Mouse (Mus musculus) forebrain, embryonic 14.5 days (tissue): ENCODE measurements at regions not wholly inside any gene's neighbourhood (a gene's known extent, or its start where the extent isn't known, plus 50 kb on each side); places are given as distances from the start of the nearest gene placed in this dataset.
"Not testable (repeated sequence)": the region's sequence is repeated elsewhere in the genome, so short reads cannot be mapped to it uniquely, and the experiment has no call there.

Experiments used
- ATAC-seq: fragments of 200-750 bp; cut with Nextera tagmentation; 2 replicates; pipeline ENCODE4 v1.8.0; 2017; ENCODE audit warnings: mild to moderate bottlenecking, moderate library complexity
- DNase-seq: peaks from one replicate; pipeline ENCODE4 v3.0.0-alpha.2; 2015; ENCODE audit warnings: low spot score
- H3K27ac ChIP-seq: fragments of 300-500 bp; sonication (generic); 2 replicates; pipeline ENCODE4 v1.5.1; 2014; ENCODE audit warnings: low read depth, mild to moderate bottlenecking, control low read depth, low read length, moderate library complexity
- H3K27me3 ChIP-seq: fragments of 300-500 bp; sonication (generic); replicated peaks from 2 replicates; pipeline ENCODE4 v1.6.1; 2014; ENCODE audit warnings: low read length, control low read depth, mixed read lengths; ENCODE audit not compliant: control insufficient read depth, insufficient read depth
- H3K36me3 ChIP-seq: fragments of 300-500 bp; sonication (generic); 2 replicates; pipeline ENCODE4 v1.6.1; 2014; ENCODE audit warnings: low read length, control low read depth; ENCODE audit not compliant: control insufficient read depth, insufficient read depth
- H3K4me1 ChIP-seq: fragments of 300-500 bp; sonication (generic); 2 replicates; pipeline ENCODE4 v1.6.1; 2014; ENCODE audit warnings: antibody characterized with exemption, low read length, control low read depth; ENCODE audit not compliant: control insufficient read depth, insufficient read depth
- H3K4me2 ChIP-seq: fragments of 300-500 bp; sonication (generic); 2 replicates; pipeline ENCODE4 v1.6.1; 2014; ENCODE audit warnings: mild to moderate bottlenecking, control low read depth, low read length
- H3K4me3 ChIP-seq: fragments of 300-500 bp; sonication (generic); 2 replicates; pipeline ENCODE4 v1.5.1; 2014; ENCODE audit warnings: low read depth, low read length, control low read depth
- H3K9ac ChIP-seq: fragments of 300-500 bp; sonication (generic); 2 replicates; pipeline ENCODE4 v1.6.1; 2014; ENCODE audit warnings: mild to moderate bottlenecking, low read length, control low read depth, moderate library complexity
- H3K9me3 ChIP-seq: fragments of 300-500 bp; sonication (generic); replicated peaks from 2 replicates; pipeline ENCODE4 v1.6.1; 2016; ENCODE audit warnings: low read length, control low read depth, mixed read lengths; ENCODE audit not compliant: control insufficient read depth
- WGBS: fragments of 180-500 bp; shearing (Covaris S2); extraction: QIAGEN DNeasy Blood & Tissue Kit; methylation state at CpG from one replicate; pipeline ENCODE4 v1.1.7; 2014; 5-methylcytosine and 5-hydroxymethylcytosine counted together

- WGBS: 72% methylated on average over 2 of the region's 2 CpGs
Observed at GRCm38 (mm10) chr3:7708609-7709008, 1088.4 kb upstream of the 1700008P02Rik start.

GRCm38 (mm10) chr3:7683536-7683935, 1063.3 kb upstream of the 1700008P02Rik start:
- no peak overlapping the region for H3K27ac ChIP-seq
- no peaks in the 10 kb centered on the region for H3K9me3 ChIP-seq
- no peaks in the 10 kb centered on the region for H3K27me3 ChIP-seq
- H3K9ac ChIP-seq: no peak overlapping the region
- DNase-seq (no peak), ATAC-seq (no peak)
- no peak overlapping the region for H3K4me2 ChIP-seq
- 80% methylated on average over 1 of the region's 1 CpGs for WGBS
- H3K4me3 ChIP-seq: no peak overlapping the region
- H3K36me3 ChIP-seq: no peaks in the 10 kb centered on the region
- no peaks in the 10 kb centered on the region for H3K4me1 ChIP-seq

More at GRCm38 (mm10) chr3:7708609-7709008, 1088.4 kb upstream of the 1700008P02Rik start:
- ATAC-seq (no peak), DNase-seq (no peak)
- Histone ChIP-seq H3K27me3 (no peaks in the 10 kb centered on the region), H3K9ac (no peak overlapping the region), H3K27ac (no peak overlapping the region), H3K36me3 (no peaks in the 10 kb centered on the region), H3K4me1 (no peaks in the 10 kb centered on the region), H3K4me3 (no peak overlapping the region), H3K9me3 (no peaks in the 10 kb centered on the region), H3K4me2 (no peak overlapping the region)

- not testable (repeated sequence) for ATAC-seq, DNase-seq, H3K9me3 ChIP-seq, H3K4me3 ChIP-seq, H3K4me1 ChIP-seq, H3K4me2 ChIP-seq, H3K36me3 ChIP-seq, H3K27me3 ChIP-seq, H3K27ac ChIP-seq, H3K9ac ChIP-seq
- WGBS: 18% methylated on average over 3 of the region's 3 CpGs
Observed at GRCm38 (mm10) chr3:7682816-7683215, 1062.6 kb upstream of the 1700008P02Rik start.

- 58% methylated on average over 3 of the region's 3 CpGs for WGBS
- Histone ChIP-seq H3K4me3 (no peak overlapping the region), H3K36me3 (no peaks in the 10 kb centered on the region), H3K9me3 (no peaks in the 10 kb centered on the region), H3K27me3 (no peaks in the 10 kb centered on the region), H3K4me2 (no peak overlapping the region), H3K4me1 (no peaks in the 10 kb centered on the region), H3K27ac (no peak overlapping the region), H3K9ac (no peak overlapping the region)
- DNase-seq (no peak), ATAC-seq (no peak)
Observed at GRCm38 (mm10) chr3:7682311-7682710, 1062.1 kb upstream of the 1700008P02Rik start.

- Histone ChIP-seq H3K36me3 (no peaks in the 10 kb centered on the region), H3K27ac (no peak overlapping the region), H3K9ac (no peak overlapping the region), H3K27me3 (no peaks in the 10 kb centered on the region), H3K9me3 (no peaks in the 10 kb centered on the region), H3K4me2 (no peak overlapping the region), H3K4me3 (no peak overlapping the region), H3K4me1 (no peaks in the 10 kb centered on the region)
- ATAC-seq (no peak), DNase-seq (no peak)
- 88% methylated on average over 6 of the region's 6 CpGs for WGBS
Observed at GRCm38 (mm10) chr3:7669956-7670355, 1049.7 kb upstream of the 1700008P02Rik start.

- not testable (repeated sequence) for H3K4me2 ChIP-seq, H3K9me3 ChIP-seq, H3K9ac ChIP-seq, H3K27me3 ChIP-seq, H3K4me3 ChIP-seq, H3K4me1 ChIP-seq, ATAC-seq, DNase-seq, H3K27ac ChIP-seq, H3K36me3 ChIP-seq
- 55% methylated on average over 5 of the region's 5 CpGs for WGBS
Observed at GRCm38 (mm10) chr3:7667851-7668250, 1047.6 kb upstream of the 1700008P02Rik start.

- ATAC-seq, H3K9ac ChIP-seq, H3K4me2 ChIP-seq, H3K4me1 ChIP-seq, H3K27me3 ChIP-seq, H3K36me3 ChIP-seq, DNase-seq, H3K9me3 ChIP-seq, H3K27ac ChIP-seq, H3K4me3 ChIP-seq: not testable (repeated sequence)
- WGBS: 87% methylated on average over 9 of the region's 9 CpGs
Observed at GRCm38 (mm10) chr3:7666391-7667142, 1046.3 kb upstream of the 1700008P02Rik start.
